Mouse (Mus musculus) 3T3-L1 (cell line): Measurements from ENCODE around the gene Olfr1228.

Experiments
- DNase-seq: peaks from one replicate; pipeline ENCODE4 v3.0.0-alpha.2; 2015; ENCODE audit warnings: low read depth, low spot score

The Olfr1228 gene

DNA sequence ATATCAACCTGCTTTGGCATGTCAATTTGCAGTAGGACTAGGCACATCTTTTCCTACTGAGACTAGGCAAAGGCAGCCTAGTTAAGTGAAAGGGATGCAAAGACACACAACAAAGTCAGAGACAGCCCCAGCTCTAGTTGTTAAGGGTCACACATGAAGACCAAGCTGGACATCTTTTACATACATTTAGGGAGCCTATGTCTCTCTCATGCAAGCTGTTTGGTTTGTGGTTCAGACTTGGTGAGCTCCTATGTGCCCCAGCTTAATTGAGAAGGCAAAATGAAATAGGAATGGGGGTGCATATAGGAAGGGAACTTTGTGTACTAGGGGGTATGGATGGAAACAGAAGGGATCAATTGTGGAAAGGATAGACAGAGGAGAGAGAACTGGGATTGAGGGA lies at the start of gene Olfr1228:
Olfr1228 (minus strand) TSS at position 101 of the 400 bp plus-strand sequence.
- DNase-seq: no peak

DNA sequence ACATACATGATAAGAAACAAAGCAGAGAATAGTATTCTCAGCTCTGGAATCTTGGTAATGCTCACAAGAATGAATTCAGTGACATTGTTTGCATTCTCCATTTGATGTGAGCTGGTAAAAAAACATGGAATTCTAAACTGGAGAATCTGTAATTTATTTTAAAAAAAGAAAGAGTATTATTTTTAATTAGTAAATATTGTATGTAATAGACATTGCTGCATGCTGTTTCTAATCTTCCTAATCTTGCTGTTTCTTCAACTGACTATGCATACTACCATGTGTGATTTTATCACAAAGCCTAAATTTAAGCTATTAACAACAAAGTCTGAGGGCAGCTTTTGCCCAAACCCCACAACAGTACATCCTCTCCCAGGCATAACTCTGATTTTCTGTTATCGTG lies 43.3 kb upstream of the Olfr1228 start, which contains the start of gene Olfr1230:
Olfr1230 (minus strand) TSS at position 101 of the 400 bp plus-strand sequence.
- no peak for DNase-seq

DNA sequence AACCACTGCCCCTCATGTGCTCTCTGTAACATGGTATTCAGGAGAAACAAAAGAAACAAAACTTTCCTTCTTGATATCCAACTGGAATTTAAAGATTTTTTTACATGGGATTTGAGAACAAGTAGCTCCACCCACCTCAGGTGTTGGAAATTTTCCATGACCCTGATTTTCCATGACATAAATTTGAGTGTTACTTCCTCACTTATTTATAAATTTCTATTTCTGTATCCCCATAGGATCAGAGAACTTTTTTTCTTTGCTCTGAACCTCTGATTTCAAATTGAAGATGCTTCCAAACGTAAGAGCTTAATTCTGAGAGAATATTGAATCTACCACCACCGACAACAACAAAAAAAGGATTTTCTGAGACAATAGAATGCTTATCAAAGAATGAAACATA lies 34.1 kb upstream of the Olfr1228 start, which contains the start of gene Olfr1229:
Olfr1229 (minus strand) TSS at position 101 of the 400 bp plus-strand sequence.
- DNase-seq: no peak

DNA sequence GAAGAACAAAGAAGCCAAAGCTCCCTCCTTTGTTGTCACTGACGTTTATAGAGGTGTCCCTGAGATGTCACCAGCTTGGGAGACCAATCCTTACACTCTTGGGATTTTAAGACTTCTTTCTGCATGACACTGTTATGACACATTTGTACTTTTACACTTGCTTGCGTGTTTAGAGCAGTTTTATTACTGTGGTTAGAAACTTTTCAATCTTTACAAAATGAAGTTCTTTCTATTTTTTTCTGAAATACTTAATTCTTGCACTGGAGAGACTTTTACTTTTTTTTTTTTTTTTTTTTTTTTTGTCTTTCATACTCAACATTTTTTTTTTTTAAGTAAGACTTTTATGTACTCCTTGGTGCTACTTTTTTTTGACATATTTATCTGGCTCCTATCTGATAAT lies 53.9 kb downstream of the Olfr1228 start, which contains the start of gene Olfr1226:
Olfr1226 (minus strand) TSS at position 101 of the 400 bp plus-strand sequence.
- no peak for DNase-seq
